Mouse (Mus musculus): ENCODE data around the gene Cd47. TPM values are rescaled to one million over a fixed set of nuclear protein-coding genes. Genes with fewer than 3 reads are reported as not detected.
"Not testable (repeated sequence)": the region's sequence is repeated elsewhere in the genome, so short reads cannot be mapped to it uniquely, and the experiment has no call there.

The Cd47 gene
- total RNA-seq, 2 experiments from 2014 or later, result 836 to 851 TPM

DNA sequence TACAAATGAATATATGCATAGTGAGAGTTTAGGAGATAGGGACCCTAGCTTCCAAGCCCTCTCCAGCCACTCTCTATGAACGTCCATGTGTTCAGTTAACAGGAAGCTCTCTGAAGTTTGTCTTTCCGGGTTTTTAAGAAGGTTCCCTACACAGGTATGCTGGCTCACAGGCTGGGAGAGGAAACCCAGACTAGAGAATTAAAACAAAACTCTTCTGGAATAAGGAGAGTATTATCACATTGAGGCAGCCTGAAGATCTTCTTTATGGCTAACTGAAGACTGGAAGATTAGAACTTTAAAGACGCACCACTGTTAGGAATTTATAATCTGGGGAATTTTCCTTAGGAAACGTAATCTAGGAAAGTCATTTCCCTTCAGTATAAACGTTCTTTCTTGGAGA, 17.8 kb downstream of the Cd47 start:
- peak; percentile 40 for ATAC-seq (replicated peaks; ENCODE audit: low FRiP score, poor library complexity, severe bottlenecking)

DNA sequence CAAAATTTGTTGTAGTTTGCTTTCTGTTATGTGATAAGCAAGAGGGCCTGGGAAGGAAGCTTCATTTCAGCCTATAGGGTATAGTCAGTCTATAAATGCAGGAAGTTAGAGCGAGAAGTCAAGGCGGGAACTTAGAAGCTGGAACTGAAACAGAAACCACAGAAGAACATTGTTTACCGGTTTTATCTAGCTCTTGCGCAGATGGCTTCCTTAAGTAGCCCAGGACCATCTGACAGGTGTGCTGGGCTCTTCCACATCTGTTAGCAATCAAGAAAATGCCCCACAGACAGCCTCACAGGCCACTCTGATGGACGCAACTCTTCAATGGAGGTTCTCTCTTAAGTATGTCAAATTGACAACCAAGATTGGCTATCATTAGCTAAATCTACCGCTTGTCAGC, 18.3 kb downstream of the Cd47 start:
- peak; percentile 78 for ATAC-seq (replicated peaks; ENCODE audit: low FRiP score, poor library complexity, severe bottlenecking)

DNA sequence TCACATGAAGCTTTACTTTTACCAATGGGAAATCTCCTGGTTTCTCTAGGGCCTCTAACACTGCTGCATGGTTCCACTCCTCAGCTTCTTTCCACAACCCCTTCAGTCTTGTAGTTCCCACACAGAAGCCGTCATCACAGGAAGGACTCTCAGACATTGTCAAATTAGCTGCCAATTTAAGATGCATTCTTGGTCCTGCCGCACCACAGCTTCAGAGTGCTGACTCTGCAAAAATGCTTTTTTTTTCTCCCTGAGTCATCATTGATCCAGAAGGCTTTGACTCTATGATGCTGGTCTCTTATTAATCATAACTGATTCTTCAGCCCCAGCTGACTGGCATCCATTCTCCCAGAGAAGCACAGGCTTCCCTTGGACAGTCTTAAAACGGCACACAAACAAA, 19.2 kb downstream of the Cd47 start:
- ATAC-seq (replicated peaks; ENCODE audit: low FRiP score, poor library complexity, severe bottlenecking), result peak; percentile 73

DNA sequence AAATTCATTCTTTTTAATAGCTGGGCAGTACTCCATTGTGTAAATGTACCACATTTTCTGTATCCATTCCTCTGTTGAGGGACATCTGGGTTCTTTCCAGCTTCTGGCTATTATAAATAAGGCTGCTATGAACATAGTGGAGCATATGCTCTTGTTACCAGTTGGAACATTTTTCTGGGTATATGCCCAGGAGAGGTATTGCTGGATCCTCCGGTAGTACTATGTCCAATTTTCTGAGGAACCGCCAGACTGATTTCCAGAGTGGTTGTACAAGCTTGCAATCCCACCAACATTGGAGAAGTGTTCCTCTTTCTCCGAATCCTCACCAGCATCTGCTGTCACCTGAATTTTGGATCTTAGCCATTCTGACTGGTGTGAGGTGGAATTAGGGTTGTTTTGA, 30.6 kb downstream of the Cd47 start:
- ATAC-seq (replicated peaks; ENCODE audit: low FRiP score, poor library complexity, severe bottlenecking), result not testable (repeated sequence)

DNA sequence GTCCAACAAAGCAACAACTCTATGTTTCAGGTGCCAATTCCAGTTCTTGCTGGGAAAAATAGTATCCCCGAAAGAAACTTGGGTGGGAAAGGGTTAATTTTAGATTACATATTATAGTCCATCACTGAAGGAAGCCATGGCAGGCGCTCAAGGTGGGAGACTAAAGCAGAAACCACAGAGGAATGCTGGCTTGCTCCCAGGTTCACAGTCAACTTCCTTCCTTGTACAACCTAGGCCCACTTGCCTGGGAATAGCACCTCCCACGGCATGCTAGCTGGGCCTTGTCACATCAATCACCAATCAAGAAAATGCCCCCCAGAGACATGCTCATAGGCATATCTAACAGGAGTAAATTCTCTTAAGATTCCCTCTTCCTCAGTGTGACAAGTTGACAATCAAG, 32.0 kb downstream of the Cd47 start:
- no peak for ATAC-seq (replicated peaks; ENCODE audit: low FRiP score, poor library complexity, severe bottlenecking)

DNA sequence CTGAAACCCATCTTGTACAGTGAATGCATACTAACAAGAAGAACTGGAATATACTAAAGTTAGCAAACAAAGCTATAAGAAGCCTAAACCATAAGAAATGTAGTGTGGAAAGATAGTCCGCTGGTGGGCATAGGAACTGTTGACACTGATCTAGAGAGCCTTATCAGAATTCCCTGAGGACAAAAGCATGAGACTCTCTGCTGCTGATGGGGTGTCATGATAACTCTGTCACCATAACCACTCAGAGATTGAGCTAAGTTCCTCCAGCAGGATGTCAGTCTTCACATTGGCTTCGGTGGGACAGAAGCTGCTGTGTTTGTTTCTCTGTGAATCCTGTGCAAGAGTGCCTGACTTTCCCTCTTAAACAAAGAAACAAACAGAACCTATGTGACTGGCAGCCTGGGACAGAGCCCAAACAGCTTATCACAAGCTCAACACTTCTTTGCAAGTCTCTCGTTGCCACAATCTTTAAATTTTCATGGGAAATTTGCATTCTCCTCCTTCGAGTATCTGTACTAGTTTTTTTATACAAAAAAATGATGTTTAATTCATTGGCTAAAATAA, 33.9 kb downstream of the Cd47 start:
- ATAC-seq (replicated peaks; ENCODE audit: low FRiP score, poor library complexity, severe bottlenecking), result no peak

DNA sequence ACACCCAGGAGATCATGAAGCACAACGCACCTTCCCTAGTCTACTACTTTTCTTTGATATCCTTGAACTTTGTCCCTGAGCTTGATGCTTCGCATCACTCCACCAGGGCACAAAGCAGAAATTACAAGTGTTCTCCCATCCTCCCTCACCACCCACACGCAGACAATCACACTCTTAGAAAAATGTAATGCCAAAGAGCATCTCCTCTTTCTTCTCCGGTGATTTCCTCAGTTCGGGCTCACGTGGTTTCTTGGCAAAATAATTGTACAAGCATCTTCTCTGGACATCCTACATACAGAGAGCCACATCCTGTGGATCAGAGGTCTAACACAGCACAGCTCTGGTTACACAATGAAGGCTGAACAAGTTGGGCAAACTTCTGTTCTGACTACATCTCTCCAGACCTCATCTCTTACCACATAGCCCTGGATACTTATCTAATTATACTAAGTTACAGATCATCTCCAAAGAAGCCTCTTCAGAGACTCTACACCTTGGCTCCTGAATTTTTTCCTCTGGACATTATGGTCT, 36.4 kb downstream of the Cd47 start:
- ATAC-seq (replicated peaks; ENCODE audit: low FRiP score, poor library complexity, severe bottlenecking), result no peak

DNA sequence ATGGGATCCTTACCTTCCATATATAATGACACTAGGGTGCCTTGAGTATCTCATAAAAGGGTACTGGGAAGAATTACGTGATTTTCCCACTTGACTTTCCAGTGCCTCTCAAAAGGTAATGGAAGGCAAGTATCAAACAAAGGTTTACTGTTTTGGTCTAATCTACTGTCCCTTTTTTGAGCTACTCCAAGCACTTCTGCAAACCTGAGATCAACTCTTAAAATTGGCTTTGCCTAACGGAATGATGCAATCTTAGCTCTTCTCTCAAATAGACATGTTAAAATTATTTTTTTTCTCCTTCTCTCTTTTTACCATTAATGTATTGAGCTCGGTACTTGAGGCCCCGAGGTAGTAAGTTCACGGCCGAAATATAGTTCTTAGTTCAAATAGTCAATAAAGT, 38.6 kb downstream of the Cd47 start:
- ATAC-seq (replicated peaks; ENCODE audit: low FRiP score, poor library complexity, severe bottlenecking), result no peak

DNA sequence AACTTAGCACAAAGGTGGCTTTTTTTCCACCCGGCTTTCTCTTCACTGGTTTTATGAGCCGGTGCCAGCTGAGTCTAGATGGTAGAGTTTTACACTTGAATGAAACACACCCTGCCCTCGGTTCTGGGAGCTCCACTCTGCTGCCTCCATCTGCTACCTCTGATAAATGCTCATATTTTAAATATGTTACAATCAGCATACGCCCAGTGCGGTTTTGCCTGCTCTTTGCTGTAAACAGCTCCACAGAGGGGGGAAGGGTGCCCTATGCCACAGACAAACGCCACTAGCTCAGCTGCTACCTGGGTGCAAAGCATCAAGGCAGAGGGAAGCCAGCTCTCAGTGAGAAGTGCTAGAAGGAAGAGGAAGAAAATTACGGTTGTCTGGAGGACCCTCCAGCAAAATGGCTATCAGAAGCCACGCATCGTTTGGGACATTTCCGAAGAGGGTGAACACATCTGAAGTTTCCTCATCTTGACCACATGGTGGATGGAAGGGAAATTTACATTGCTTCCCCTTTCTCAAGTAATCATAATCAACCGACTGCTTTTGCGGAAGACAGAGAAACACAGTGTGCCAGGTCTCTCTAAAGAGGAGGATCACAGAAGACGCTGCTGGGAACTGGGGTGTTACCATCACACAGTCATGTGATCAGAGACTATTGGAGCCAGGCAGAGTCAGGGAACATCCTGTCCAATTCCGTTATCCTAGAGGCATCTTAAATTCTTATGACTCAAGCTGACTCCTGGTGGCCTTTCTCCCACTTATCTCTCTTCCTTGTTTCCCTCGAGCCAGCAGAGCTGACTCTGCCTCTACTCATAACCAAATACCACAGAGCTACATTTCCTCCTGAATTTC, 39.6 kb downstream of the Cd47 start:
- peak; percentile 89 for ATAC-seq (replicated peaks; ENCODE audit: low FRiP score, poor library complexity, severe bottlenecking)

DNA sequence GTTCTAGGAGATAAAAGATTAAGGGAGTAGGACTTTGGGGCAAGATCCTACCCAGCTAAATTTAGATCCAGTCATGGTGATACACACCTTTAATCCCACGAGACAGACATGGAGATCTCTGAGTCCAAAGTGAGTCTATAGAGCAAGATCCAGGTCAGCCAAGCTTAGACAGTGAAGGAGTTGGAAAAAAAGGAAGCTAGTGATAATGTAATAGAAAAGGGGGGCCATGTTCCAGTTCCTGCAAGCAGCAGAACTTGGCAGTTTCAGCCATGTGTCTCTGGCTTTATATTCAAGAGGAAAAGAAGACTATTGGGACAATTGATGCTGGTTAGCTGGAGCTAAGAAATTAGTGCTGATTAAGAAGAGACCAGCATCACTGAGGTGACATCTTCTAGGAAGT, 43.4 kb downstream of the Cd47 start:
- ATAC-seq (replicated peaks; ENCODE audit: low FRiP score, poor library complexity, severe bottlenecking), result no peak

DNA sequence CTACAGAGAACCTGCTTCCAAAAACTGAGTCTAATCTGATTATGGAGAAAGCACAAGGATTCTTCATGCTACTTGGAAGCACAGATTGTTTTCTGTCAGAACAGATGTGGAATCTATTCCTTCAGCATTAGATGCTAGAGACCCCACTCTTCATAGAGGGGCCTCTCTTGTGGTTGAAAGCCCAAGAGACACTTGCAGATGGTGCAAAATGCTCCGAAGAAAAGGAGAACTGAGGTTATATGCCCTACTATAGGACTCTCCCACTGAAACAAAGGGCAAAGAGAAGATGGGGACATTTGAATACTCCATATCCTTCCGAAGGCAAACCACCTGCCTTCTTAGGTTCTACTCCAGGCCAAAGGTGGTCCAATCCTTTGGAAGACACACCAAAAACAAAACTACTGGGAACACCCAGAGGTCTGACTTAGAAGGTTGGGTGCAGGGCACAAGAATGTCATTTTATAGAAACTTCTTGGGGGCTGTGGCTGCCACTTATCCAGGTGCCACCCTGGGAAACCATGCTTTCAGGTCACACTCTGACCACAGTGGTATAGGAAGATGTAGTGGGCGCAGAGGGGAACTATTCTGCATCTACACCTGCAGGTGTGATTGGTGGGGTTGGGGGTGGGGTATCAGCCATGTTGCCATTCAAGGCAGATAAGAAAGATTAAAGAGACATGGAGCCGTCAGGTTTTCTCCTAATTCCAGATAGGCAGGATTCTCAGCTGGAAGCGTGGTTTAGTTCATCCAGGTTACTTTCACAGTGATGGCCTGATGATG, 47.1 kb downstream of the Cd47 start:
- no peak for ATAC-seq (replicated peaks; ENCODE audit: low FRiP score, poor library complexity, severe bottlenecking)

DNA sequence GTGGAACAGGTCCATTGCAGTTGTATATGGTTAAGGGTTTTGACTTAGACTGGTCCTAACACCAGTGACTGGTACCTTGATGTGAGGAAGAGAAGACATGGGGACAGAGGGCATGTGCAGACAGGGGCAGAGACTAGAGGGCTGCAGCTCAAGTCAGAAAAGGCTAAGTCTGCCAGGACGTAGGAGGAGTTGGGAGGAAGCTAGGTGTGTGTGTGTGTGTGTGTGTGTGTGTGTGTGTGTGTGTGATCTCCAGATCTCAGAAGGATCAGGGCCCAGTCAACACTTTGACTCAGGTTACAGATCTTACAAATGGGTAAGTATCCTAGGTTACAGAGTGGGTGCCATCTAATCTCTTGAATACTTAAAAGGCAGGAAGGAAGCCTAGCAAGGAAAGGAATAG, 48.3 kb downstream of the Cd47 start:
- ATAC-seq (replicated peaks; ENCODE audit: low FRiP score, poor library complexity, severe bottlenecking), result no peak

DNA sequence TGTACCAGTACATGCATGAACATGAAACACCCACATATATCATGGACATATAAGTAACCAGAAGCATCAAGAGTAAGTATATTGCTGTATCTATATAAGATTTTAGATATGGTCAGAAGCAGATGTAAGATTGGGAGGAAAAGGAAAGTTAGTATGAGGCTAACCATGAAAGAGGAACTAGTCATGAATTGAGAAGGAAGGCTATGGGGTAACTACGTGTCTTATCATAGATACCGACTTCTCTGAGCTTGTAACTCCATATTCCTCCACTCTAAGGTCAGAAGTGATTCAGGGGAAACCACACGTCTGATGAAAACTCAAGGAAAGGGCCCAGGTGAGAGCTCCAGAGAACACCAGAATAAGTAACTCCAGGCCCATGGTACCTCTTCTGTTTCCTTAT, 52.6 kb downstream of the Cd47 start:
- no peak for ATAC-seq (replicated peaks; ENCODE audit: low FRiP score, poor library complexity, severe bottlenecking)

DNA sequence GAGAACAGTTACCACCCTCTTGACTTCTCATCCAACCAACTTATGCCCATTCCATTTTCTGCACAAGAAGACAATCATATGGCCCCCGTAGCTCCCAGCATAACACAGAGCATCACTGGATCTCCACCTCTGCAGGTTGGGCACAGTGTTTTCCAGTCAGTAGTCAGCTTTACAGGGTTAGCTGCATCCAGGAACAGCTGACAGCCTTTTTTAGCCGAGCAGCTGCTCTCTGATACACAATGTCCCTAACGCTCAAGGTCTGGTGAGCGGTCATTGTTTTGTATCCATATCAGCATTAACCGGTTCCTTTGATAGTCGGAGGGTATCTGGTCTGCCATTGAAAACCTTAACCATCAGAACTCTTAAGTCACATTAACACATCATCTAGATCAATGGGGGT, 53.3 kb downstream of the Cd47 start:
- no peak for ATAC-seq (replicated peaks; ENCODE audit: low FRiP score, poor library complexity, severe bottlenecking)

DNA sequence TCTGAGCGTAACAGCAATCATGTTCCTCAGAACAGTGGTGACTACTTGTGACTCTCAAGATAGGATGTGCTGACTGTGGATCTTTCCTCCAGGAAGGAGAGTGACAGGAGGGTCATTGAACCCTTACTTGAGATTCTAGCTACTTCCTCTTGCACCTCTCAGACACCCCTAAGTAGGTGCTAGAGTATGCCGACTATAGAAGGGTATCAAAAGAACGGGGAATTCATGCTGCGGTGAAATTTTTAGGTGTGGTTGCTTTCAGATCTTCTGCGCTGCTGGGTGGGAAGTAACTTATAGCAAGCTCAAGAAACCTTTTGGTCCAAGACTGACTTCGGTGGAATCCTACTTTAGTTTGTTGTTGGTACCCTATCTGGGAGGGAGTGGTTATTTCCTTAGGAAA, 53.9 kb downstream of the Cd47 start:
- ATAC-seq (replicated peaks; ENCODE audit: low FRiP score, poor library complexity, severe bottlenecking), result peak; percentile 15

DNA sequence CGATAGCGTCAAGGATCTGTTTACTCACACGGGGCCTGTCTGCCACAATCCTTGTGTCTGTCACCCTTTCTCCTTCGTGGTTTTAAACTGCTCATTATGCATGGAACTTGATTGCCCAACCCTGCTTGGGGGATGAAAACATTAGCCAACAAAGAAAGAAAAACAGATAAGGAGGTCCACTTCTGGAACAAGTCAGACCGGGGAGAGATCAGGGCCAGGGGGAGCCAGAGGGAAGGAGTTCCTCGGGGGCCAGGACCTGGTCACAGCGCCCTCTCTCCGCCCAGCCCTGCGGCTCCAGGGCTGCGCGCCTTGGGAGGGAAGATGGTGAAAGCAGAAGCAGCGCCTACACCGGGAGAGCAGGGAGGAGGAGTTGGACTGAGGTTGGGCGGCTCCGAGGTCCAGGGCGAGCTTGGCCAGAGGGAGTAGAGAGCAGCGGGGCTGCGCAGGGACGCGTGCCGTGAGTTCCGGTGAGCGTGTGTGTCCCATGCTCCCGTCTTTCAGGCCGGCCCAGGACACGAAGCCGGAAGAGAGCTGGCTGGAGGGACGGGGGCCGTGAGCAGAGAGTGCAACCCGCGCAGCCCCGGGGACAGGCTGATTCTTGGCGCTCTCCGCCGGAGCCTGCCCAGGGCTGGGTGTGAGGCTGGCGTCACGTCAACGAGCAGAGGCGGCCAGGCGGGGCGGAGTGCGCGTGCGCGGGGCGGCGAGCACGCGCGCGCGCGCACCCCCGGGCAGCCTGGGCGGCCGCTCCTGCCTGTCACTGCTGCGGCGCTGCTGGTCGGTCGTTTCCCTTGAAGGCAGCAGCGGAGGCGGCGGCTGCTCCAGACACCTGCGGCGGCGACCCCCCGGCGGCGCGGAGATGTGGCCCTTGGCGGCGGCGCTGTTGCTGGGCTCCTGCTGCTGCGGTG, 54.9 kb downstream of the Cd47 start:
- peak; percentile 53 for ATAC-seq (replicated peaks; ENCODE audit: low FRiP score, poor library complexity, severe bottlenecking)

DNA sequence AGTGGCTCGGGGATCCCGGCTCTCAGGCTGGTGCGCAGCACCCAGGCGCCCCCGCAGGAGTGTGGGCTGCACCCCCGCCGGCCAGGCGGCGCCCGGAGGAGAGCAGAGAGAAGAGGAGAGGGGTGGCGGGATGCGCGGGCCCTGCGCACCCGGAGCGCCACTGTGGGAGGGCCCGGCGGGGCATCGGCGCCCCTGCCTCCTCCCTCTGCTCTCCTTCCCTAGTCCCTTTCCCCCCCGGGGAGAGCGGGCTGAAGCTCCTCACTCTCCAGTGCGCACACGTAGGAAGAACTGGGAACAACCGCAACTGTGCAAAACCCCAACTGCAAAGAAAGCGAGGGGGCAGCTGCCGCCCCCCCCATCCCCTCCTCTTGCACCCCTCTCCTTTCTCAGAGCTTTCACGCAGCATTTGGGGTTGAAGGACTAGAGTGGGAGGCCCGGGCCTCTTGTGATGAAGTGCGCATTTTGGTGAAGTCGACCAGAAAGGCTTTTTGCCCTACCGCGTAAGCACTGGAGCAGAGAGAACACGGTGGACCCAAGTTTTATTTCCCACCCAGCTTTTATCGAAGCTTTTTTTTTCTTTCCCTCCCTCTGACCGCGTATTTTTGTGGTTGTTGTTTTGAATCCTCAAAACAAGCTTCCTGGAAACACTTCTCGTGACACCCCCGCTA, 55.6 kb downstream of the Cd47 start:
- 0 out of 2 replicates have a peak, but pooled peaks have one; percentile 5 for ATAC-seq (replicated peaks; ENCODE audit: low FRiP score, poor library complexity, severe bottlenecking)

DNA sequence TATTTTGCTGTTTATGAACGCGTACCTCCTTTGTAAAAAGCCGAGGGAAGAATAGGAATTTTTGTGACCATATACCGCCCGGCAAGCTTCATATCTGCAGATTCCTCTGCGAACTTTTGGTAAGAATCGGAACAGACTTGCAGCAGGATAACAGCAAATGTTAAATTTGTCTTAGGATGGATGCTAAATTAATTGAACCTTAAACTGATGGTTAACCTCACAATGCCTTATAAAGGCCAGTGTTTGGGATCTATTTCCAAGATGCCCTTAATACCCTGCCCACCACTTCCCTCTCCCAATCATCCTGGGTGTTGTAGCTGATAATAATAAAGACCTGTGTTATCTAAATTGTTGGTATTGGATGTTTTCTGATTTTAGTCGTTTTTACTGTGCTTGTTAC, 56.3 kb downstream of the Cd47 start:
- no peak for ATAC-seq (replicated peaks; ENCODE audit: low FRiP score, poor library complexity, severe bottlenecking)

DNA sequence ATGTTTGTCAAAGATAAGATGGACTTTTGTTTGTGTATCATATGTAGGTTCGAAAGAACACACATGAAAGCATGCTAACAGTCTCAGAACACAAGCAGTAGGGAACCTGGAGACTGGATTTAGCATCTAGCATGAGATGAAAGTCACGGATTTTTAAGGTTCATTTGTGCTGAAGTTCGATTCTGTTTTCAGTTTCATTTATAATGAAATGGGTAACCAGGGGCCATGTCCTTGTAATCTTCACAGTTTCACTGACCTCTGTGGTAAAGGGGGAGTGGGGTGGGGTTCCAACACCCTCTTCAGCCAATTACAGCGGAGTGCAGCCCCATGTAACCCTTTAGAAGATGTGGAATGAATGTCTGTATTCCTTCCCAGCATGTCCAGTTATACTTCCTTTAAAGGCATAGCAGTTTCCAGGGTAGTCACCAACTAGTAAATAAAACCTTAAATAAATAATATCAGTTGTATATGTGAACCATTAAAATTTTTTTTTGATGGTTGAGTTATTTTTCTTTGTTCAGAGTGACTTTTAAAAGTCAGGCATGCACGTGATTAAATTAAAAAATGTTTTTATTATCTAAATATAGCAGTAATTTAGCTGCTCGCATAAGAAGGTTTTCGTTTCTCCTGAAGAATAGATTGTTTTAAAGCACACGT, 57.3 kb downstream of the Cd47 start:
- ATAC-seq (replicated peaks; ENCODE audit: low FRiP score, poor library complexity, severe bottlenecking), result peak; percentile 26; the same call in 1 of the 2 replicates
